ENCODE assay signal across 9 mouse cellular contexts in the genomic region with DNA sequence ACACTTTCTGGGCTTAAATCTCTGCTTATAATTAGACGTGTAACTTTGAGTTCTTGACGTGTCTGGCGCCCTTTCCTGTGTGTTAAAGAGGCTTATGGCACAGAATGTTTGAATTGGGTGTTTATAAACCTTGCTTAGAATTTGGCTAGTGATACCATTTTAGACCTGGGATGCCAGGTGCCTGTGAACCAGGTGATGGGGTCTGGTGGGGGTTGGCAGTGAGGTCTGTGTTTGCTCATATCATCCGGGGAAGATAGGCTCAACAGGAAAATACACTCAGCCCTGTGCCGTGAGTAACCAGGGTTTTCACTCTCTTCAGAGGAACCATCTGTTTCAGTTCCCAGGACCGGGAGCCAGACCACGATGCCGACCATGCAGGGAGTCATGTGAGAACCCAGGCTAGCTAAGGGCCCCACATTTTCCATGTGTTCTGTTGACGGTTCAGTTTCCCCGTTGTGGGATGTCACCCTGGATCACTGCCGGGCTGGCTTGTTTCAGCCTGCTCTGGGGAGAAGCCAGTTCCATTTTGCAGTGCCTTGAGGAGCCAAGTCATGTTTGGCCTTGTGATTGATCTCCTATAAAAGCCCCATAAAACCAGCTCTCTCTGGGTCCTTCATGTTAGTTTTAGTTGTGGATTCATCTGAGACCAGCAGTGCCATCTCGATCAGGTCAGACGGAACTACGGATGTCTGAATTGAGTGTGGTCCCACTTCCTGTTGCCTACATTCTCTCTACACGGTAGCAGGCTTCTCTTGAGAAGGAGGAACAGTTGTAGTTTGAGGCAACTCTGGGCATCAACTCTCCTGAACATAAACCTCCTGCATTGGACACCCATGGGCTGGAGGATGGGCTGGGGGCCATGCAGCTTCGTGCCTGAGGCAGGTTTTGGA.
A peak's percentile ranks its signal among the peaks of the same experiment; 100 is the strongest.
DNase-seq lines count a peak whose midpoint lies in the region.
"Had no signal": no experiment of that assay in that cellular context is flagged by ENCODE, and none has a peak within 500 bp of the region (broad histone marks: within the 10 kb centered on the region; RNA-seq: fewer than 3 reads in every experiment).

No protein-coding gene starts in this region.

- peak; percentile 44 for DNase-seq in heart, adult 8-10 months (ENCODE audit: low spot score)
- DNase-seq in heart, postnatal 4 days: no peak
- DNase-seq in cerebellum, adult 18-20 months: peak; percentile 14 to 20
- DNase-seq in gastrocnemius, adult 18-20 months (ENCODE audit: low spot score): peak; percentile 52
- DNase-seq in layer of hippocampus, postnatal 14 days (ENCODE audit: low spot score in 2 of 2): peak; percentile 56 to 64
- no peak for DNase-seq in embryo, embryonic 9.5 days (ENCODE audit: extremely low spot score)
- DNase-seq in spleen, postnatal 4 days (ENCODE audit: low spot score in 2 of 2): no peak
- no peak for DNase-seq in left cerebral cortex, adult 18-20 months (ENCODE audit: low spot score in 2 of 2)
- DNase-seq: liver had no signal

Comparison
In these comparisons a context has a peak if more than half of its experiments do, and no peak if none do; other contexts are left out.
1. DNase-seq: peak in heart, adult 8-10 months (single experiment), cerebellum, adult 18-20 months (2 of 2), gastrocnemius, adult 18-20 months (single experiment) and layer of hippocampus, postnatal 14 days (2 of 2); none in heart, postnatal 4 days (single experiment), embryo, embryonic 9.5 days (single experiment), spleen, postnatal 4 days (0 of 2) and left cerebral cortex, adult 18-20 months (0 of 2).